Mouse (Mus musculus) 416B (cell line): ENCODE results near the gene Gnb3.
"Not testable (repeated sequence)": the region's sequence is repeated elsewhere in the genome, so short reads cannot be mapped to it uniquely, and the experiment has no call there.

Source experiments
- DNase-seq: peaks from one replicate; pipeline ENCODE4 v3.0.0; 2011; ENCODE audit warnings: low read depth

Gene Gnb3

GRCm38 (mm10) chr6:124803061-124803460 is 37.0 kb downstream of the Gnb3 start:
- DNase-seq: no peak

- DNase-seq: not testable (repeated sequence)
These were observed 37.7 kb downstream of the Gnb3 start for GRCm38 (mm10) chr6:124802400-124802799.

GRCm38 (mm10) chr6:124796200-124796599 is 43.9 kb downstream of the Gnb3 start:
- DNase-seq: peak; percentile 68

GRCm38 (mm10) chr6:124795781-124796180 is 44.3 kb downstream of the Gnb3 start:
- no peak for DNase-seq

GRCm38 (mm10) chr6:124791911-124792310 is 48.2 kb downstream of the Gnb3 start:
- no peak for DNase-seq

- DNase-seq: no peak
These were observed 50.0 kb downstream of the Gnb3 start for GRCm38 (mm10) chr6:124790121-124790520.

- no peak for DNase-seq
These were observed 50.6 kb downstream of the Gnb3 start for GRCm38 (mm10) chr6:124789519-124789918.

- no peak for DNase-seq
These were observed 52.4 kb downstream of the Gnb3 start for GRCm38 (mm10) chr6:124787722-124788121.

- peak; percentile 89 for DNase-seq
These were observed 53.2 kb downstream of the Gnb3 start for GRCm38 (mm10) chr6:124786756-124787420.
